Mouse (Mus musculus): Measurements from ENCODE around the gene Myo1h. TPM values are rescaled to one million over a fixed set of nuclear protein-coding genes. Genes with fewer than 3 reads are reported as not detected.

Myo1h gene
- polyA plus RNA-seq, 1 experiment from 2014 or later, result 0.40 TPM

DNA sequence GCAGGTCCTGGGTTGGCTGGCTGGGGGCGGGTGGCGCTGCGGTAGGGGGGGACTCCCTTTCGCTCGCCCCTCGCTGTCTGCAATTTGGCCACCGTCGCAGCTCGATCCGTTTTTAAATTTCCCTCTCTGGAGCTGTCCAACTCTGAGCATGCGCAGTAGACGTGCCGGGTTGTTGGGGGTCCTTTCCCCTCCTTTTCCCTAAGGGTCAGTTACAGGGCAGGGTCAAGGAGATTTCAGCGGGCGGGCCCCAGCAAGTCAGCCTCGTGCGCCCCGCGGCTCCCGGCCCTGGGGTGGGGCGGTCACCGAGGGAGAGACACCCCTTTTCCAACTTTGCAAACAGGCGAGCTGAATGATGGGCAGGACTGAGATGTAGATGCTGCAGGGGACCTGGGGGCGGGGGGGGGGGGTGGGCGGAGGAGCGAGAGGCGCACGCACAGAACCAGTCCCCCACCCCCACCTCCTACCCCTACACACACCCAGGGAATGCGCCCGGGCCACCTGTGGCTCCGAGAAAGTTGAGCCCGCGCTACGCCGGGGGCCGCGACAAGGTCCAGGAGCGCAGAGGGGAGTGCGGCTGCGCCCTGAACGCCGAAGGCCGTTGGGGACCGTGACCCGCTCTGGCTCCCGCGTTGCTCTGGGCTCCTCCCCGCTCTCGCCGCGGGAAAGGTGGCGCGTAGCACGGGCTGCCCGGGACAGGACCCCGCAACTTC, 15.1 kb upstream of the Myo1h start, which contains the start of gene Foxn4:
TSS of gene Foxn4 (minus strand) at position 115 of the 710 bp plus-strand sequence.
- DNase-seq (ENCODE audit: low read depth, low spot score), result no peak
- no peak for ATAC-seq
- POLR2A ChIA-PET, result no interaction called here
- peaks cover 51% of the 10 kb centered on the region for H3K27me3 ChIP-seq
- CTCF ChIA-PET, result no interaction called here
- TF ChIP-seq CTCF (IDR thresholded peaks at IDR 0.05), result no peak
- in situ Hi-C loops (cut with MboI; ENCODE audit: low pct_unique_long_range_greater_than_20kb), result no loop called here

DNA sequence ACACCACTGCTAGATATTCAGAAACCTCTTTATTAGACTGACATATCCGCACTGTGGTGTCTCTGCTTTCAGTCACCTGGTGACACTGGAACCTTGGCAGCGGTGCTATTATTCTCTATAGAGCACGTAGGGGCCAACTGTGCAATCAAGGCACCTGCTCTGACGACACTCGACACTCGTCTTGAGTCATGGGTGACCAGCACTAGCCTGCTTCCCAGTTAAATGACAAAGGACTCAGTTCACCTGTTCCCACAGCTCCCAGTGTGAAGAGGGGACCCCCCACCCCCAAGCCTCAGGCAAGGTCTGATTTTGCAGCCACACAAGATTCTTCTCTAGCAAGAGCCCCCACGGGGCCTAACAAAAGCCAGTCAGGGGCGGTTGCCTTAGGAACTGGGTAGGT, 13.6 kb upstream of the Myo1h start:
- in situ Hi-C loops (cut with MboI; ENCODE audit: low pct_unique_long_range_greater_than_20kb), result no loop called here
- H3K27me3 ChIP-seq, result peaks cover 63% of the 10 kb centered on the region
- no peak for TF ChIP-seq CTCF (IDR thresholded peaks at IDR 0.05)
- ChIA-PET CTCF (no interaction called here), POLR2A (no interaction called here)
- ATAC-seq, result no peak
- DNase-seq (ENCODE audit: low read depth, low spot score), result no peak

- in situ Hi-C loops (cut with MboI; ENCODE audit: low pct_unique_long_range_greater_than_20kb), result no loop called here
- ChIA-PET CTCF (no interaction called here), POLR2A (no interaction called here)
- ATAC-seq, result no peak
- peaks cover 67% of the 10 kb centered on the region for H3K27me3 ChIP-seq
- no peak for TF ChIP-seq CTCF (IDR thresholded peaks at IDR 0.05)
- DNase-seq (ENCODE audit: low read depth, low spot score), result no peak
These were observed 13.0 kb upstream of the Myo1h start for GRCm38 (mm10) chr5:114275991-114276390.

DNA sequence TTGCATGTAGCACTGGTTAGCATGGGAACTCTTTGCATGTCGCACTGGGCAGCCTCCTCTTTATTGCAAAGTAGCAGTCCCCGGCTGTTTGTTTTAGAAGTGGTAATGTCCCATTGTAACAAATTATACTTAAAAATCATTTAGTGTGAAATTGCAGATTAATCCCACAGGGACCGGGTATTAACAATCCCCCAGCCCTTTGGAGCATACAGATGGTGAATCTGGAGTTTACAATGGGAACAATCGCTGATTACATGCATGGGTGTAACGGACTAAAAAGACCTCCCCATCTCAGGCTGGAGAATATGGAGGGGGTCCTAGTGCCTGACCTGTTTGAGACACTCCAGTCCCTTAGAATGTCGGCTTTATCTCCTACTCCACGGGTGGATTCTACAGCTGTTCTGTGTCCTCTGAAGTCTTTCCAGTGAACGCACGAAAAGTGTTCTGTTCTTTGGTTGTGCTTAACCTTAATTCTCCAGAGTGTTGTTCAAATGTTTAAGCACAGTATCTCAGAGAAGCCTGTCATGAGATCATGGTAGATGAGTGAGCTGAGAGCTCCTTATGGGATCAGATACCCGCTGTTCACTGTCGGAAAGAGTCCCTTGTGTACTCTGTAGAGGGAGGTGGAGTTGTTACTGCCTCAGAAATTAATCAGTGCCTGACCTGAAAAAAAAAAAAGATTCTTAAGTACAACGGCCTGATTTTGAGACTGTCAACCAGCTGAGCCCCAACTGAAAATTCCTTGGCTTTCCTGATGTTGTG, 9.4 kb upstream of the Myo1h start:
- DNase-seq (ENCODE audit: low read depth, low spot score) (no peak), ATAC-seq (no peak)
- CTCF ChIA-PET, result no interaction called here
- in situ Hi-C loops (cut with MboI; ENCODE audit: low pct_unique_long_range_greater_than_20kb), result no loop called here
- POLR2A ChIA-PET, result interaction anchor here (0.6 kb wide), 1 partner anchor 23 kb away, joined by 3 read pairs; no protein-coding TSS in a partner anchor
- TF ChIP-seq CTCF (IDR thresholded peaks at IDR 0.05), result no peak
- peaks cover 52% of the 10 kb centered on the region for H3K27me3 ChIP-seq

DNA sequence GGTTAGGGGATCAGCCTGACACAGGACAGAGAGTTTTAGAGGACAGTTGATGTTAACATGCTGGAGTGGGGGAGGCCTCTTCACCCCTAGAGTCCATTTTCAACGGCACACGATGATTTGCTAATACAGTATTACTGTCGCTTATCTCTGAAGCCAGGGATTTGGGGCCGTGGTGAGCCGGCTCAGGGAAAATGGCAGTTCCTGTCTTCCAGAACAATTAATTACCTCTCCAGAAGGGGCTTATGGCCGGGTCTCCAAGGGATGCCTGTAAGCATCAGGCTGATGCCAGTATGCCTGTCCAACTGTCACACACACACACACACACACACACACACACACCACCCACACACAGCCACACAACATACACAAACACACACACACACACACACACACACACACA, 6.6 kb upstream of the Myo1h start:
- ChIA-PET CTCF (no interaction called here), POLR2A (interaction anchor here (0.7 kb wide), 1 partner anchor 556 kb away, joined by 6 read pairs; no protein-coding TSS in a partner anchor)
- TF ChIP-seq CTCF (IDR thresholded peaks at IDR 0.05), result no peak
- in situ Hi-C loops (cut with MboI; ENCODE audit: low pct_unique_long_range_greater_than_20kb), result no loop called here
- DNase-seq (ENCODE audit: low read depth, low spot score) (no peak), ATAC-seq (no peak)
- peaks cover 37% of the 10 kb centered on the region for H3K27me3 ChIP-seq

- no peak for TF ChIP-seq CTCF (IDR thresholded peaks at IDR 0.05)
- POLR2A ChIA-PET, result no interaction called here
- no peak for DNase-seq (ENCODE audit: low read depth, low spot score)
- no peak for ATAC-seq
- peaks cover 43% of the 10 kb centered on the region for H3K27me3 ChIP-seq
- CTCF ChIA-PET, result no interaction called here
- in situ Hi-C loops (cut with MboI; ENCODE audit: low pct_unique_long_range_greater_than_20kb), result no loop called here
These were observed 4.2 kb upstream of the Myo1h start for GRCm38 (mm10) chr5:114284604-114285397.

DNA sequence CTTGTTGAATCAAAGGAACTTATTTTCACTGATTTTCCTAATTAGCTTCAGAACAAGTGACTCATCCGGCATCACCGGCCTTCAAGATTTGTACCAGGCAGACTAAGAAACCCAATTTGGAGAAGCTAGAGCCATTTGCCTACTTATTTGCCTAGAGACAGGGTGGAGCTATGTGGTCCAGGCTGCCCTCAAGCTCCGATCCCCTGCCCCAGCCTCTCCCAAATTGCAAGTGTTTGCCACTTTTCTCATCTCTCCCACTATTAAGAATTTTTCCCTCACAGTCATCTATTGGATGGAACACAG, 3.6 kb upstream of the Myo1h start:
- in situ Hi-C loops (cut with MboI; ENCODE audit: low pct_unique_long_range_greater_than_20kb), result no loop called here
- ChIA-PET POLR2A (no interaction called here), CTCF (no interaction called here)
- ATAC-seq (no peak), DNase-seq (ENCODE audit: low read depth, low spot score) (no peak)
- no peak for TF ChIP-seq CTCF (IDR thresholded peaks at IDR 0.05)
- peaks cover 46% of the 10 kb centered on the region for H3K27me3 ChIP-seq

DNA sequence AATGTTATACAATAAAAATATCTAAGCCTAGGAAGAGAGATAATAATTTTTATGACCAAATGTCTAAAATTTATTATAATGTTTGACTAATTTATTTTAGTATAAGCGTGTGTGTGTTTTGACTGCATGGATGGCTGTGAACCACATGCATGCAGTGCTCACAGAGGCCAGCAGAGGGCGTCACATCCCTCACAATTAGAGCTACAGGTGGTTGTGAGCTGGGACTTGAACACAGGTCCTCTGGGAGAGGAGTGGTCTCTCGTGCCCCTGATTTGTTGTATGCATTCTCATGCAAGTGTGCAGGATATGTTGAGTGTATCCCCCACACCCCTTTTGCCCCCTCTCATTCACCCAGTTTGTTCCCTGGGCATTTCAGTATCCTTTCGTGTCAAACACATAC, 2.9 kb upstream of the Myo1h start:
- peaks cover 46% of the 10 kb centered on the region for H3K27me3 ChIP-seq
- DNase-seq (ENCODE audit: low read depth, low spot score), result no peak
- in situ Hi-C loops (cut with MboI; ENCODE audit: low pct_unique_long_range_greater_than_20kb), result no loop called here
- no peak for TF ChIP-seq CTCF (IDR thresholded peaks at IDR 0.05)
- no peak for ATAC-seq
- CTCF ChIA-PET, result interaction anchor here (1.3 kb wide), 1 partner anchor 23 kb away, joined by 5 read pairs; no protein-coding TSS in a partner anchor
- POLR2A ChIA-PET, result interaction anchor here (0.6 kb wide), 1 partner anchor 282 kb away, joined by 4 read pairs; no protein-coding TSS in a partner anchor

DNA sequence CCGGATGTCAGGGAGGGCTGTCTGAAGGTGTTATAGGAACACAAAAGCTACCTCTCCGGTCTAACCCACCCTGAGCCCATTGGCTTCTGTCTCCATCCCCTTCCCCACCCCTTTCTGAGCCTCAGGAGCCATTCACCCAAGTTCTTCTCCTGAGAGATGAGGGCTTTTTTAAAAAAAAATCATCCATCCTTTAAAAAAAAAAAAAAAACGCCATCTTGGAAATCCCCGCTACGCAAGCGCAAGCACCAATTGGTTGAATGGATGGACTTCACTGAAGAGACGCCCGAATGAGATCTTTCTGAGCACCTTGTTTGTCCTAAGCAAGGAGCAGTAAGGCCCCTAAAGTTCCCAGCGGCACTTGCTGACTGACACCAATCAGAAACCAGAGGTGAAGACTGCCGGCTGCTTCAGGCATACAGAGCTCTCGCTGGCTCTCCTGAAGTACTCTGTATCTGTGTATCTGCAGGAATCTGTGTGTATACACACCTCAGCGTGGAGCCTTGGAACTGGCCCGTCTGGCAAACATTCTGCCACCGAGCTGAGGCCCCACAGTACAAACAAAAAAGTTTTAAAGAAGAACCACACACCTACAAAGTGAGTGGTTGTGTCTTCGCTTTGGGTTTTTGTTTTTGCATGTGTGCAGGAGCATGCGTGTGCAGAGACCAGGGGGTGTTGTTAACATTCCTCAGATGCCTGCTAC, 1.9 kb upstream of the Myo1h start:
- ChIA-PET POLR2A (interaction anchor here (0.6 kb wide), 1 partner anchor 281 kb away, joined by 4 read pairs; no protein-coding TSS in a partner anchor), CTCF (interaction anchor here (1.3 kb wide), 1 partner anchor 22 kb away, joined by 5 read pairs; no protein-coding TSS in a partner anchor)
- no peak for ATAC-seq
- no peak for DNase-seq (ENCODE audit: low read depth, low spot score)
- H3K27me3 ChIP-seq, result peaks cover 50% of the 10 kb centered on the region
- TF ChIP-seq CTCF (IDR thresholded peaks at IDR 0.05), result no peak
- in situ Hi-C loops (cut with MboI; ENCODE audit: low pct_unique_long_range_greater_than_20kb), result no loop called here

- no peak for ATAC-seq
- no peak for DNase-seq (ENCODE audit: low read depth, low spot score)
- in situ Hi-C loops (cut with MboI; ENCODE audit: low pct_unique_long_range_greater_than_20kb), result no loop called here
- H3K27me3 ChIP-seq, result peaks cover 49% of the 10 kb centered on the region
- no peak for TF ChIP-seq CTCF (IDR thresholded peaks at IDR 0.05)
- POLR2A ChIA-PET, result no interaction called here
- CTCF ChIA-PET, result no interaction called here
These were observed 570 bp upstream of the Myo1h start for GRCm38 (mm10) chr5:114288396-114288795.
